Mouse (Mus musculus) intestine, embryonic 16.5 days (tissue): Measurements from ENCODE around the gene Ddx11. TPM values are rescaled to one million over a fixed set of nuclear protein-coding genes. Genes with fewer than 3 reads are reported as not detected.
A peak's percentile ranks its signal among the peaks of the same experiment; 100 is the strongest.

Source experiments
- ATAC-seq: fragments of 200-750 bp; cut with Nextera tagmentation; 2 replicates; pipeline ENCODE4 v1.8.0; 2017; ENCODE audit warnings: moderate TSS enrichment, moderate library complexity
- H3K27ac ChIP-seq: fragments of 300-500 bp; sonication (generic); 2 replicates; pipeline ENCODE4 v1.5.1; 2014; ENCODE audit warnings: mild to moderate bottlenecking, low read length
- H3K27me3 ChIP-seq: fragments of 300-500 bp; sonication (generic); replicated peaks from 2 replicates; pipeline ENCODE4 v1.6.1; 2014; ENCODE audit warnings: low read length, control low read depth, mixed read lengths; ENCODE audit not compliant: control insufficient read depth, insufficient read depth
- H3K36me3 ChIP-seq: fragments of 300-500 bp; sonication (generic); 2 replicates; pipeline ENCODE4 v1.6.1; 2014; ENCODE audit warnings: low read length, control low read depth; ENCODE audit not compliant: control insufficient read depth, insufficient read depth
- H3K4me1 ChIP-seq: fragments of 300-500 bp; sonication (generic); 2 replicates; pipeline ENCODE4 v1.6.1; 2014; ENCODE audit warnings: low read length, control low read depth, mixed read lengths; ENCODE audit not compliant: control insufficient read depth, insufficient read depth
- H3K4me2 ChIP-seq: fragments of 300-500 bp; sonication (generic); 2 replicates; pipeline ENCODE4 v1.6.1; 2014; ENCODE audit warnings: low read depth, low read length, control low read depth
- H3K4me3 ChIP-seq: fragments of 300-500 bp; sonication (generic); 2 replicates; pipeline ENCODE4 v1.5.1; 2014; ENCODE audit warnings: mild to moderate bottlenecking, low read length
- H3K9ac ChIP-seq: fragments of 300-500 bp; sonication (generic); 2 replicates; pipeline ENCODE4 v1.6.1; 2014; ENCODE audit warnings: low read depth, low read length
- H3K9me3 ChIP-seq: fragments of 300-500 bp; sonication (generic); 2 replicates; pipeline ENCODE4 v1.6.1; 2016; ENCODE audit warnings: low read length, control low read depth; ENCODE audit not compliant: control insufficient read depth
- WGBS: fragments of 180-500 bp; shearing (Covaris S2); extraction: QIAGEN DNeasy Blood & Tissue Kit; methylation state at CpG from one replicate; pipeline ENCODE4 v1.1.7; 2014; 5-methylcytosine and 5-hydroxymethylcytosine counted together
- polyA plus RNA-seq: library from polyadenylated mRNA; unstranded; fragments of >200 nt; fragmentation: Nextera tagmentation; extraction: Ambion mirVana; gene quantifications from 2 replicates; pipeline ENCODE4 v1.2.1, GENCODE M21; 2015

Gene Ddx11
- polyA plus RNA-seq, result 12.9 and 13.1 TPM in 2 replicates

- Histone ChIP-seq H3K9me3 (no peaks in the 10 kb centered on the region), H3K4me1 (0 out of 2 replicates have a peak, but pooled peaks cover 5% of the 10 kb centered on the region), H3K36me3 (peaks cover 3% of the 10 kb centered on the region; the same call in 1 of the 2 replicates), H3K4me2 (peak within 1 kb of the TSS; percentile 83), H3K9ac (peak within 1 kb of the TSS; percentile 86), H3K4me3 (peak within 1 kb of the TSS; percentile 92), H3K27ac (peak within 1 kb of the TSS; percentile 96), H3K27me3 (no peaks in the 10 kb centered on the region)
- peak; percentile 94 for ATAC-seq
- WGBS, result 5% methylated on average over 45 of the region's 45 CpGs
Observed at GRCm38 (mm10) chr17:66123066-66123815, at the start of gene Ddx11. Gene Ddx11 (plus strand): TSS chr17:66123520.

GRCm38 (mm10) chr17:66073971-66074370, 49.3 kb upstream of the Ddx11 start:
- no peak for ATAC-seq
- 85% methylated on average over 7 of the region's 7 CpGs for WGBS
- Histone ChIP-seq H3K27ac (no peak overlapping the region), H3K4me1 (no peaks in the 10 kb centered on the region), H3K27me3 (no peaks in the 10 kb centered on the region), H3K4me3 (no peak overlapping the region), H3K36me3 (no peaks in the 10 kb centered on the region), H3K9ac (no peak overlapping the region), H3K9me3 (no peaks in the 10 kb centered on the region), H3K4me2 (no peak overlapping the region)

GRCm38 (mm10) chr17:66075827-66076173, 47.5 kb upstream of the Ddx11 start:
- no peak for ATAC-seq
- no peaks in the 10 kb centered on the region for H3K9me3 ChIP-seq
- H3K4me1 ChIP-seq, result no peaks in the 10 kb centered on the region
- 8% methylated on average over 12 of the region's 12 CpGs for WGBS
- H3K4me2 ChIP-seq, result peak overlapping the region; percentile 81
- H3K36me3 ChIP-seq, result peaks cover 4% of the 10 kb centered on the region; the same call in 1 of the 2 replicates
- H3K4me3 ChIP-seq, result peak overlapping the region; percentile 96
- peak overlapping the region; percentile 90; the same call in 1 of the 2 replicates for H3K27ac ChIP-seq
- H3K9ac ChIP-seq, result peak overlapping the region; percentile 81
- no peaks in the 10 kb centered on the region for H3K27me3 ChIP-seq

GRCm38 (mm10) chr17:66076174-66076927, 47.0 kb upstream of the Ddx11 start:
- H3K4me3 ChIP-seq, result peak overlapping the region; percentile 96
- peak; percentile 89 for ATAC-seq
- no peaks in the 10 kb centered on the region for H3K4me1 ChIP-seq
- H3K9me3 ChIP-seq, result no peaks in the 10 kb centered on the region
- WGBS, result under 1% methylated on average over 84 of the region's 95 CpGs
- peak overlapping the region; percentile 90 for H3K27ac ChIP-seq
- peaks cover 4% of the 10 kb centered on the region; the same call in 1 of the 2 replicates for H3K36me3 ChIP-seq
- H3K27me3 ChIP-seq, result no peaks in the 10 kb centered on the region
- H3K4me2 ChIP-seq, result peak overlapping the region; percentile 81
- H3K9ac ChIP-seq, result peak overlapping the region; percentile 81

GRCm38 (mm10) chr17:66076934-66077333, 46.4 kb upstream of the Ddx11 start, which contains the start of gene Ankrd12:
Gene Ankrd12 (minus strand): TSS chr17:66077089.
- 3% methylated on average over 52 of the region's 53 CpGs for WGBS

DNA sequence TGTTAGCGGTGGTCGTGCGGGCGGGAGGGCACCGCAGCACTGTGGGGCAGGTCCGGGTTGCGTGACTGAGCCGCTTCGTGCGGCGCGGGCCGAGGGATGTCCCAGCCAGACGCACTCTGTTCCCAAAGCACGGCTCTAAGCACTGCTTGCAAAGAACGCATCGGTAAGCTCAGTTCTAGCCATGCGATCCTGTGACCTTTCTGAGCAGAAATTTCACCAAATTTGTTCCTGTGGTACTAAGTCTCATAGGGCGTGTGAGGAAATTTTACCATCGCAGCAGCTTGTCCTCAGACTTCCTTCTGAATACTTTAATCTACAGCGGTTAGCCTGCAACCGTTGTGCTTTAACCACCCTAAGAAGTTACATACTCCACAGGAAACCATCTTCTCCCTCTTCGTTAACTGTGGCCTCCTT, 45.9 kb upstream of the Ddx11 start:
- peak; percentile 72 for ATAC-seq
- under 1% methylated on average over 23 of the region's 23 CpGs for WGBS
- H3K36me3 ChIP-seq, result peaks cover 4% of the 10 kb centered on the region; the same call in 1 of the 2 replicates
- H3K4me2 ChIP-seq, result peak overlapping the region; percentile 84
- H3K27me3 ChIP-seq, result no peaks in the 10 kb centered on the region
- no peaks in the 10 kb centered on the region for H3K9me3 ChIP-seq
- peak overlapping the region; percentile 96 for H3K4me3 ChIP-seq
- no peaks in the 10 kb centered on the region for H3K4me1 ChIP-seq
- peak overlapping the region; percentile 80 for H3K27ac ChIP-seq
- peak overlapping the region; percentile 81 for H3K9ac ChIP-seq

More at GRCm38 (mm10) chr17:66076934-66077333, 46.4 kb upstream of the Ddx11 start, which contains the start of gene Ankrd12:
- Histone ChIP-seq H3K9ac (peak within 1 kb of the TSS; percentile 81), H3K4me2 (peak within 1 kb of the TSS; percentile 84), H3K4me3 (peak within 1 kb of the TSS; percentile 96), H3K27ac (peak within 1 kb of the TSS; percentile 90), H3K27me3 (no peaks in the 10 kb centered on the region), H3K36me3 (peaks cover 4% of the 10 kb centered on the region; the same call in 1 of the 2 replicates), H3K9me3 (no peaks in the 10 kb centered on the region), H3K4me1 (no peaks in the 10 kb centered on the region)
- ATAC-seq, result peak; percentile 99

DNA sequence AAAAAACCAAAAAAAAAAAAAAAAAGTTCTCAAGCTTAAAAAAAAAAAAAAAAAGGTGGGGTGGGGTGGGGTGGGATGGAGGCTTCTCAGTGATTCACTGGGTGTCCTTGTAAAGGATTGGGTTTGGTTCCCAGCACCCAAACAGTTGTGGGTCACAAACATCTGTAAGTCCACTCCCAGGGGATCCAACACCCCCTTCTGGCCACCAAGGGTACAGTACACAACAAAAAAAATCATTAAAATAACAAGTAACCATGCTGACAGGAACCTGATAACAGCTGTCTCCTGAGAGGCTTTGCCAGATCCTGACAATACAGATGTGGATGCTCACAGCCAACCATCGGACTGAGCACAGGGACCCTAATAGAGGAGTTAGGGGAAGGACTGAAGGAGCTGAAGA, 38.8 kb upstream of the Ddx11 start:
- WGBS, result 63% methylated on average over 1 of the region's 1 CpGs

DNA sequence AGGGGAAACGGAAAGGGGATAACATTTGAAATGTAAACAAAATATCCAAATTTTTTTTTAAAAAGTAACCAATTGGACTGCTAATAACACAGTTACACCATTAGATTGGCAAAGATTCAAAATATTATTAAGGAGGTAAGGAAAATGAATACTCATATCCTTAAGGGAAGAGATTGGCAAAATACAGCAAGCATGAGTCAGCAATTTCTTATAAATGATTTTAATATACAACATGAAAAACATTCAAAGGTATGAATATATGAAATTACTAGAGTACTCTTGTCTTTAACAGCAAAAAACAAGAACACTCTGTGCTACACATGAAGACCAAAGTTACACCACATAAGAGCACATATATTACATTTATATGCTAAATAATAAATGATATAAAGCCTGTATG, 38.3 kb upstream of the Ddx11 start:
- H3K4me1 ChIP-seq, result no peaks in the 10 kb centered on the region
- WGBS, result 87% methylated on average over 1 of the region's 1 CpGs
- no peaks in the 10 kb centered on the region for H3K9me3 ChIP-seq
- H3K4me2 ChIP-seq, result no peak overlapping the region
- H3K9ac ChIP-seq, result no peak overlapping the region
- no peak overlapping the region for H3K4me3 ChIP-seq
- no peaks in the 10 kb centered on the region; the same call in 1 of the 2 replicates for H3K36me3 ChIP-seq
- H3K27ac ChIP-seq, result no peak overlapping the region
- no peaks in the 10 kb centered on the region for H3K27me3 ChIP-seq
- ATAC-seq, result no peak

More for the DNA sequence above, 38.8 kb upstream of the Ddx11 start:
- Histone ChIP-seq H3K4me1 (no peaks in the 10 kb centered on the region), H3K27ac (no peak overlapping the region), H3K9me3 (no peaks in the 10 kb centered on the region), H3K4me3 (no peak overlapping the region), H3K27me3 (no peaks in the 10 kb centered on the region), H3K4me2 (no peak overlapping the region), H3K9ac (no peak overlapping the region), H3K36me3 (peaks cover 1% of the 10 kb centered on the region; the same call in 1 of the 2 replicates)
- no peak for ATAC-seq

GRCm38 (mm10) chr17:66090251-66090650, 33.1 kb upstream of the Ddx11 start:
- no peaks in the 10 kb centered on the region for H3K9me3 ChIP-seq
- no peak for ATAC-seq
- no peak overlapping the region for H3K4me3 ChIP-seq
- H3K27me3 ChIP-seq, result no peaks in the 10 kb centered on the region
- no peak overlapping the region for H3K9ac ChIP-seq
- no peaks in the 10 kb centered on the region for H3K4me1 ChIP-seq
- H3K27ac ChIP-seq, result no peak overlapping the region
- no peak overlapping the region for H3K4me2 ChIP-seq
- no peaks in the 10 kb centered on the region; the same call in 1 of the 2 replicates for H3K36me3 ChIP-seq
